Mouse (Mus musculus): Measurements from ENCODE around the gene Clip2.

Clip2 gene

GRCm38 (mm10) chr5:134522524-134522923 lies 29.7 kb downstream of the Clip2 start:
- no peak for DNase-seq

DNA sequence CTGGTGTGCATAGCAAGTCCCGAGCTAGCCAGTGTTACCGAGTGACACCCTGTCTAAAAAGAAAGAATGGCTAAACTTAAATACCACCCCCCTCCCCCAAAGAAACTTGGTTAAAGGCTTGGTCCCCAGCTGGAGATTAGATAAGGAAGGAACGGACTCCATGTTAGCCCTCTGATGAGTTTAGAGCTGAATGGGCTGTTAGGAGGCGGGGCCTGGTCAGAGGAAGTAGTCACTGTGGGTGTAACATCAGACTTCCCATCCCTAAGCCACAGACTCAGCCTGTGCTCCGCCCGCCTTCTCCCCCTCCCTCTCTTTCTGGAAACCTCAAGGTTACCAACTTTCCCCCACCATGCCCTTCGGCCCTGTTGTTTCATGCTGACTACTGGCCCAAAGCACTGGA lies 30.4 kb downstream of the Clip2 start:
- no peak for DNase-seq

DNA sequence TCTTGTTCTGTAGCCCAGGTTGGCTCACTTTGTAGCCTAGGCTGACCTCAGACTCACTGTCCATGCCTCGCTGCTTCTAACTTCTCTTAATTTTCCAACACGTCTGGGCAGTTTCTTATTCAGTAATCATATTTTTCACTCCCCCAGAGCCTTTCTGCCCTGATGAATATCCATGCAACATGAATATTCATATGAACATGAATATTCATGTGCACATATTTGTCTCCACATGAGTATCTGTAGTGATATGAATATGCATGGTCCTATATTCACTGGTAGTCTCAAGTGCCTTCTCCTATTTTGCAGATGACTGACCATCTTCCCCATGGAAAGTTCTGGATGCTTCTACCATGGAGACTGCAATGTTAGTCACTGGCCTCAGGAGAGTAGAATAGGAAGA lies 31.1 kb downstream of the Clip2 start:
- DNase-seq, result no peak

GRCm38 (mm10) chr5:134520120-134520519 lies 32.1 kb downstream of the Clip2 start:
- DNase-seq, result no peak

GRCm38 (mm10) chr5:134519471-134519870 lies 32.8 kb downstream of the Clip2 start:
- DNase-seq, result no peak

- peak; percentile 75 for DNase-seq
These were observed 40.1 kb downstream of the Clip2 start for GRCm38 (mm10) chr5:134512086-134512485.

DNA sequence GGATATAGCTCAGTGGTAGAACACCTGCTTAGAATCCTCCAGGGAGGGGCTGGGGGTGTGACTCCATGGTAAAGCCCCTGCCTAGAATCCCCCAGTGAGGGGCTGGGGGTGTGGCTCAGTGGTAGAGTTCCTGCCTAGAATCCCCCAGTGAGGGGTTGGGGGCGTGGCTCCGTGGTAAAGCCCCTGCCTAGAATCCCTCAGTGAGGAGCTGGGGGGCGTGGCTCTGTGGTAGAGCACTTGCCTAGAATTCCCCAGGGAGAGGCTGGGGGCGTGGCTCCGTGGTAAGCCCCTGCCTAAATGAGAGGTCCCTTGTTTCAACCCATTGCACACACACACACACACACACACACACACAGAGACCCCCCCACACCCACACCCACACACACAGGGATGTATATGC lies 42.0 kb downstream of the Clip2 start:
- DNase-seq, result no peak

- no peak for DNase-seq
These were observed 43.3 kb downstream of the Clip2 start for GRCm38 (mm10) chr5:134508965-134509364.

DNA sequence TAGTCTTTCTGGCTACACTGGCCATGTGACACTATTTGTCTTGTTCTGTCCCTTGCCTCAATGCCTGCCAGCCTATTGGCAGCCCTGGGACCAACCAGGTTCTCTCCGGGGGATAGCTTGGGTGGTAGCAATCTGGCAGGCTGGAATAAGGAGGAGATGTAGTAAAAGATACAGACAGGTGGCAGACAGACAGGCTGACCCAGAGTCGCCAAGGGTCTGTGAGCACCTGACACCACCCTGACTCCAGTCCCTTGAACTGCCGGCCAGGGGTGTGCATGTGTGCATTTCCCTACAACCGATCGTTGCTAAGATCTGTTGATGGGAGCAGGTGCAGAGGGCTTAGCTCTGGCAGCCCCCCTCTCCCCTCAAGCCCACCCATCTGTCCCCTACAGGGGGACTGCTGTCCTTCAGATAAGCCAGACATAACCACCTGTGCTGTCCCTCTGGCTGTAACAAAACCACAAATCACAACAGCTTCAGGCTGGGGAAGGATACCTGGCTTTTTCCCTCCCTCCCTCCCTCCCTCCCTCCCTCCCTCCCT lies 44.3 kb downstream of the Clip2 start:
- no peak for DNase-seq

GRCm38 (mm10) chr5:134507307-134507706 lies 44.9 kb downstream of the Clip2 start:
- peak; percentile 86 for DNase-seq

- no peak for DNase-seq
These were observed 46.4 kb downstream of the Clip2 start for GRCm38 (mm10) chr5:134505810-134506292.

- DNase-seq, result no peak
These were observed 49.6 kb downstream of the Clip2 start for GRCm38 (mm10) chr5:134502591-134502990.

DNA sequence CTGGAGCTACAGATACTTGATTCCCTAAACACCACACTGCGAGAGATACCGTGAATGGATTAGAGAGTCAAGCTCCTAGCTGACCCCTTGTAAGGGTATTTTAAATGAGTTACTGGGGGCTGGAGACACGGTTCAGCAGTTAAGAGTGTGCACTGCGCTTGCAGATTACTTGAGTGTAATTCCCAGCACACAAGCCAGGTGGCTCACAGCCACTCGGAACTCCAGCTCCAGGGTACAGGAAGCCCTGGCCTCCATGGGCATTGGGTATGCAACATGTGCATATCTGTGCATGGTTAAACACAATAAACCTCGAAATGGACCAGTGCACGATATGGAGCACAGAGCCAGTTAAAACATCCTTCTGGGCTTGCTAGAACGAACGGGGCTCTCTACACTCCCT lies 50.8 kb downstream of the Clip2 start:
- DNase-seq, result no peak

- DNase-seq, result no peak
These were observed 51.6 kb downstream of the Clip2 start for GRCm38 (mm10) chr5:134500681-134501080.

GRCm38 (mm10) chr5:134500062-134500461 lies 52.2 kb downstream of the Clip2 start:
- peak; percentile 66 for DNase-seq

DNA sequence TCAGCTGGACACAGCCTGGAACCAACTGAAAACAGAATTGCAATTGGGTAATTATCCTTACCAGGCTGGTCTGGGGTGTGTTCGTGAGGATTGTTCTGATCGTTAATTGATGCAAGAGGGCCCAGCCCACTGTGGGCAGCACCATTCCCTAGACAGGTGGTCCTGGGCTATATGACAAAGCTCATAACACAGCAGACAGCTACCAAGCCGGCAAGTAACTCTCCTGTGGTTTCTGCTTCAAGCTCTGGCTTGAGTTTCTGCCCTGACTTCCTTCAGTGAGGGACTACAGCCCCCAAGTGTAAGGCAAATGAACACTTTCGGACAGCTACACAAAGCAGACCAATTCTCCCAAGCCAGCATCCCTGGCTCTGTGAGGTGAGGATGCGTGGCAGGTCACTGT lies 55.2 kb downstream of the Clip2 start:
- DNase-seq, result no peak

GRCm38 (mm10) chr5:134495796-134496195 lies 56.4 kb downstream of the Clip2 start:
- no peak for DNase-seq

DNA sequence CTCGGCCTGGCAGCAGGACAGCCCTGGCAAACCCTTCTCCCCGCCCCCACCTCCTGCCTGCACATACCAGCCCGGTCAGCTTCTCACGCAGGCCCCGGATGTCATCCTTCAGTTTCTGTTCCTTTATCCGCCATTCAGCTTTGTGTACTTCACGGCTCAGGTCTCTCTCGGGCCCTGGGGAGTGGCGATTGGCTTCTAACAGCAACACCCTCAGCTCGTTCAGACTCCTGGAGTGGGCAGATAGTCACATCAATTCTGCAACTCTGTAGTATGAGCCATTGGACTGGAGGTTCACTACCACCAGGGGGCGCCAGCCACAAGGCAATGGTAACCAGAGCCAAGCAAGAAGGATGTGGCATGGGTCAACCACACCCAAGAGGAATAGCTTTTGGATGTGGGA lies 58.1 kb downstream of the Clip2 start:
- DNase-seq, result peak; percentile 95

DNA sequence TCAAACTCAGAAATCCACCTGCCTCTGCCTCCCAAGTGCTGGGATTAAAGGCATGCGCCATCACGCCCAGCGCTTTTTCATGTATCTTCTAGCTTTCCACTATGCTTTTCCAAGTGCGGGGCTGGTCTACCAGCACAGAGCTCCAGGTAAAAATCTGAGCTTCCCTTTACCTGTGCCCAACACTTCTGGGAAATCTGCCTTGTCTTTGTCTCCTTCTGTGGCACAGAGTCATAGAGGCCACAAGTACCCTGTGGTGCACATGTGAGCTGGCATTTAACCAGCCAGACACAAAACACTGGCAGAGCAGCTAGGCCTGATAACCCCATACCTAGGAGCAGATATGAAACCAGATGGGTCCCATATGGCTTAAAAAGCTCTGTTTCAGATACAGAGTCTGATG lies 59.3 kb downstream of the Clip2 start:
- DNase-seq, result no peak

DNA sequence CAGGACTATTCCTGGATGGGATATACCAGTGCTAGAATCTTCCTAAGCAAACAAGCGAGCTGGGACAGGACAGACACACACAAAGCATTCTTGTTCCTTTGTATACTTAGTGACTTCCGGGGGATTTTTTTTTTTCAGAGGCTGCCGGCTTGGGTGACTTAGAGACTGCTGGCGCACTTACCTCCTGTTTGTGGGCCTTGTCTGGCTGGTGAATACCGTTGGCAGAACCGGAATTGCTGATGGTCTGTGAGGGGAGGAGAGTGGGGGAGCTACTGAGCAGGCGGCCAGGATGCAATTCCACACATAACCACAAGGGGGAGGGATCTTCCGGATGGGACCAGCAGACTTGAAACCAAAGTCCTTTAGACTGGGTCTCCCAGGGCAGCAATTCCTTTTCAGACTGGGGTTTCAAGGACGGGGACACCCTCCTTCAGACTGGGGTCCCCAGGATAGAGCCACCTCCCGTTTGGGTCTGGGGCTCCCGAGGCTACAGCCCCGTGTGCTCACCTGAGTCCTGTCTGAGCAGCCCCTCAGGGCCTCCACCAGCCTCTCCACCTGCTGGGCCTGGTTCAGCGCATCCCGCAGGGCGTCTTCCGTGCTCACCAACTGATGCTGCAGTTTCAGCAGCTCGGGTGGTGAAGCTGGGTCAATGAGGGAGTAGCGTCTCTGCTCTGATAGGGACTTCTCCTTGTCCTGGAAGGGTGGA lies 60.4 kb downstream of the Clip2 start:
- DNase-seq, result peak; percentile 95

- no peak for DNase-seq
These were observed 61.0 kb downstream of the Clip2 start for GRCm38 (mm10) chr5:134491206-134491605.

DNA sequence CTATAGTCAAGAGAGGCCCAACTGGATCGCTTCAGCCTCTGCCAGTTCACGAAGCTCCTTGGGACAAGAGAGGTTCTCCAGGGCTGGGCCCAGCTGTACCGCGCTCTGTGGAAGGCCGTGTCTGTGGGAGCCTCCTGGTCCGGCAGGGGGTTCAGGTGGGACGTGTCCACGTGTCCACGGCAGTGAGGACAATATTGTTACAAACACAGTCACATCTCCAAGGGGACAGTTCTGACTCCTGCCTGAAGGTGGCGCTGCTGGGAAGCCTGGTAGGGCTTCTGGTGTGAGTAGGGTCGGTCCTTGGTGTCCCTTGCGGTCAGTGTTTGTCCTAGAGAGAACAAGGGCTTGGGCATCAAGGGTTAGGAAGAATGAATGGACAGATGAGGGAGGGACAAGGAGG lies 61.8 kb downstream of the Clip2 start:
- DNase-seq, result peak; percentile 70

- peak; percentile 80 for DNase-seq
These were observed 62.7 kb downstream of the Clip2 start for GRCm38 (mm10) chr5:134489583-134489982.

DNA sequence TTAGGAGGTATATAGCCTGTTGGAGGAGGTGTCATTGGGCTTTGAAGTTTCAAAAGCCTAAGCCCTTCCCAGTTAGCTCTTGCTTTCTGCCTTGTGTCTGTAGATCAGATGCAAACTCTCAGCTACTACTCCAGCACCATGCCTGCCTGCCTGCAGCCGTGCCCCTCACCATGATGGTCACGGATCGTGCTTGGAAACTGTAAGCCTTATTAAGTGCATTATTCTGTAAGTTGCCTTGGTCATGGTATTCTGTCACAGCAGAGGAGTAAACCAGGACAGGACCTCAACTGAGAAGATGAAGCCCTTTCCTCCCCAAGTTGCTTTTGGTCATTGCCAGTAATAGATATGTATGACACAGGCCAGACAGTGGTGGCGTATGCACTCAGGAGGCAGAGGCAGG lies 63.6 kb downstream of the Clip2 start:
- no peak for DNase-seq

- no peak for DNase-seq
These were observed 64.2 kb downstream of the Clip2 start for GRCm38 (mm10) chr5:134488042-134488441.

Measured in lung, postnatal 10 days (tissue).